Mouse (Mus musculus) forebrain, embryonic 14.5 days (tissue): ENCODE measurements around the gene Dnmt3a. TPM values are rescaled to one million over a fixed set of nuclear protein-coding genes. Genes with fewer than 3 reads are reported as not detected.

Experiments used
- ATAC-seq: fragments of 200-750 bp; cut with Nextera tagmentation; 2 replicates; pipeline ENCODE4 v1.8.0; 2017; ENCODE audit warnings: mild to moderate bottlenecking, moderate library complexity
- DNase-seq: peaks from one replicate; pipeline ENCODE4 v3.0.0-alpha.2; 2015; ENCODE audit warnings: low spot score
- H3K27ac ChIP-seq: fragments of 300-500 bp; sonication (generic); 2 replicates; pipeline ENCODE4 v1.5.1; 2014; ENCODE audit warnings: low read depth, mild to moderate bottlenecking, control low read depth, low read length, moderate library complexity
- H3K27me3 ChIP-seq: fragments of 300-500 bp; sonication (generic); replicated peaks from 2 replicates; pipeline ENCODE4 v1.6.1; 2014; ENCODE audit warnings: low read length, control low read depth, mixed read lengths; ENCODE audit not compliant: control insufficient read depth, insufficient read depth
- H3K36me3 ChIP-seq: fragments of 300-500 bp; sonication (generic); 2 replicates; pipeline ENCODE4 v1.6.1; 2014; ENCODE audit warnings: low read length, control low read depth; ENCODE audit not compliant: control insufficient read depth, insufficient read depth
- H3K4me1 ChIP-seq: fragments of 300-500 bp; sonication (generic); 2 replicates; pipeline ENCODE4 v1.6.1; 2014; ENCODE audit warnings: antibody characterized with exemption, low read length, control low read depth; ENCODE audit not compliant: control insufficient read depth, insufficient read depth
- H3K4me2 ChIP-seq: fragments of 300-500 bp; sonication (generic); 2 replicates; pipeline ENCODE4 v1.6.1; 2014; ENCODE audit warnings: mild to moderate bottlenecking, control low read depth, low read length
- H3K4me3 ChIP-seq: fragments of 300-500 bp; sonication (generic); 2 replicates; pipeline ENCODE4 v1.5.1; 2014; ENCODE audit warnings: low read depth, low read length, control low read depth
- H3K9ac ChIP-seq: fragments of 300-500 bp; sonication (generic); 2 replicates; pipeline ENCODE4 v1.6.1; 2014; ENCODE audit warnings: mild to moderate bottlenecking, low read length, control low read depth, moderate library complexity
- H3K9me3 ChIP-seq: fragments of 300-500 bp; sonication (generic); replicated peaks from 2 replicates; pipeline ENCODE4 v1.6.1; 2016; ENCODE audit warnings: low read length, control low read depth, mixed read lengths; ENCODE audit not compliant: control insufficient read depth
- WGBS: fragments of 180-500 bp; shearing (Covaris S2); extraction: QIAGEN DNeasy Blood & Tissue Kit; methylation state at CpG from one replicate; pipeline ENCODE4 v1.1.7; 2014; 5-methylcytosine and 5-hydroxymethylcytosine counted together
- polyA plus RNA-seq: library from polyadenylated mRNA; unstranded; fragments of >200 nt; fragmentation: Nextera tagmentation; extraction: Ambion mirVana; gene quantifications from 2 replicates; pipeline ENCODE4 v1.2.1, GENCODE M21; 2014

Gene Dnmt3a
- polyA plus RNA-seq, 1 experiment from 2014 or later = 28.0 TPM

DNA sequence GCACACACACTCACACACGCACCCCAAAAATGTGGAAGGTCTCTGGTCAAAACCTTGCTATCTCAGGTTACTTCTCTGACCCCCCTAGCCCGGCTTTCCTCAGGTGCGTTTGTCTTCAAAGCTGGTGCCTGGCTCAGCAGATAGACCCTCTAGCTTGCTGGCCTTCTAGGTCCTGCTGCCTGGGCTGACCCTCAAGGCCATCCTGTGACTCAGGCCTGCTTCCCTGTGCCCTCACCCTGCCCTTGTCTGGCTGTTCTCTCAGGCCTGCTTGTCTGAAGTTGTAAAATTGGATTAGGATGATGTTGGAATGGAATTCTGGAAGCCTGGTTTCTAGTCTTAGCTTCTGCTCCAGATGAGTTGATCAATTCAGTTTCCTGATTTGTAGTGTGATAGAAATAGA is 75.7 kb downstream of the Dnmt3a start:
- ATAC-seq (no peak), DNase-seq (no peak)
- Histone ChIP-seq H3K36me3 (peaks cover 20% of the 10 kb centered on the region; the same call in 1 of the 2 replicates), H3K9me3 (no peaks in the 10 kb centered on the region), H3K27ac (no peak overlapping the region), H3K27me3 (no peaks in the 10 kb centered on the region), H3K4me2 (no peak overlapping the region), H3K9ac (no peak overlapping the region), H3K4me1 (peaks cover 11% of the 10 kb centered on the region), H3K4me3 (no peak overlapping the region)
- WGBS = 93% methylated on average over 3 of the region's 3 CpGs

DNA sequence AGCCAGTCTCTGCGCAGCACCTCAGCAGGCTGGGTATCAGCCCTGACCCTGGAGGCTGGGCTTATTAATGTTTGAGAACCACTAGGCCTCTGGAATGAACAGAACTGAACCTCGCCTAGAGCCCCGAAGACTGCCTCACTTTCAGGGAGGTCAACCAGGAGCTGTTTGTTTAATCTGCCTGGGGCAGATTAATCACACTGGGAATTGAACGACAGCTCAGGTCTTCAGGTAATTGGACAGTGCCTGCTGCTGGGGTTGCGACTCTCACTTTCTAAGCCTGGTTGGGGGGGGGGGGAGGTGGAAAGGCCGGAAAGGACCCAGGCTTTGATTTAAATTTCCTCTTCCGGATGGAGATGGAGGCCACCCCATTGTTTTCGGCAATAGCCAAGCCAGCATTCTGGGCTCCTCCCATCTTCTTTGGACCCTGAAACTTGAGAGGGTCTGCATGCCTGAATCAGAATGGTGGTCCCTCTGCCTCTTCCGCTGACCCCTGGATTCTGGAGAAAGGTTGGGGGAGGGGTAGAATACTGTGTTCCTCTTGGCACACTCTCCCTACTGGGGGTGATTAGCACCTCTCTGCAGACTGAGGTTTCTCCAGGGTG is 79.2 kb downstream of the Dnmt3a start:
- 0 out of 2 replicates have a peak, but pooled peaks cover 8% of the 10 kb centered on the region for H3K36me3 ChIP-seq
- H3K4me1 ChIP-seq = peaks cover 41% of the 10 kb centered on the region
- no peak overlapping the region for H3K4me3 ChIP-seq
- H3K9ac ChIP-seq = no peak overlapping the region
- ATAC-seq (no peak), DNase-seq (no peak)
- H3K27me3 ChIP-seq = no peaks in the 10 kb centered on the region
- WGBS = 18% methylated on average over 9 of the region's 9 CpGs
- no peak overlapping the region for H3K4me2 ChIP-seq
- H3K9me3 ChIP-seq = no peaks in the 10 kb centered on the region
- no peak overlapping the region for H3K27ac ChIP-seq

DNA sequence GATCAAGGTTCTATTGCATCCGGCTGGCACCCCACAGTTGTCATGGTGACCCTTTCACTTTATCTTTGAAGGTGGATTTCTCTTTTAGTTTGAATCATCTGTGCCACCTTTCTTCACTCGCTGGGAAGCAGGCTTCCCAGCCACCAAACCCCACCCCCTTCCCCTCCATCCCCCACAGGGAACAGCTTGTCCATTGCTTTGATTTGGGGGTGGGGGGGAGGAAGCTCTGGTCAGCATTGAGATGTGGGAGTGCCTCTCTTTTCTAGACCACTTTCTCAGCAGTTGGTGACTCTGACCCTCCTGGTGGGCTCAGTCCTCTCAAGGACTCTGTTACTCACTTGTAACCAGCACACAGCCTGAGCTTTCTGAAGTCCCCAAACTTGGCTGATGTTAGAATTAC is 80.8 kb downstream of the Dnmt3a start:
- Histone ChIP-seq H3K36me3 (0 out of 2 replicates have a peak, but pooled peaks cover 7% of the 10 kb centered on the region), H3K9me3 (no peaks in the 10 kb centered on the region), H3K4me1 (peaks cover 48% of the 10 kb centered on the region), H3K9ac (no peak overlapping the region), H3K27ac (peak overlapping the region; percentile 90), H3K4me2 (no peak overlapping the region), H3K27me3 (no peaks in the 10 kb centered on the region), H3K4me3 (no peak overlapping the region)
- WGBS = 49% methylated on average over 2 of the region's 2 CpGs
- DNase-seq (no peak), ATAC-seq (no peak)

DNA sequence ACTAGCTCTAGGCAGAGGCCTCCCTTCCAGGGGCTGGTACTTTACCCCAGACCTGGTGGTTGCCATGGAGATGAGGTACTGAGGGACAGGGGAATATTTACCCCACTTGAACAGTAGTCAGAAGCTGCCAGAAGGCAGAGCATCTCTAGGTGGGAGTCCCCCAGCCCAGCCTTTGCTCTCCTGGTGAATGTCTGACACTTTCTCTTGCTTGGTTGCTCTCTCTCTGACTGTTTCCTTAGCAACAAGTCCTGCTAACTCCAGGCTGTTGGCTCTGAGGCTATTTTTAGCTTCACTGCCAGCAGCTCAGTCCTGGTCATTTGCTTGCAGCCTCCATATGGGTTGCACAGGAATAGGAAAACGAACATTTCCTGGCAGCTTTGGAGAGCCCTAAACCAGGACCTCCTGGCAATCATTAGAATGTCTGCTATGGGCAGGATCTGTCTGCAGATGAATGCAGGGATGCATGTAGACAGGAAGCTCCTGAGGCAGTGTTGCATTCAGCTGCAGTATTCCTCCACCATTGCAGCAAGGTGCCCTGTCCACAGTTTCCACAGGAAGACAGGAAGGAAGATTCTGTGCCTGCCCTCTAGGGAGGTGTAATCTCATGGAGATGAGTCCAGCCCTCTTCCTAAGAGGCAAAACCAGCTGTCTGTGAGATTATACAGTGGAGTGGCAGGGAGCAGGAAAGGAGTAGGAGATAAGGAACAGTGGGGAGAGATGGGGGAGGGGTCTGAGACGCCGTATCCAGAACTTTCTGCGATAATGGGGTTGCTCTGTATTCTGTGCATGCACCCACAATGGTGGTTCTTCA is 81.9 kb downstream of the Dnmt3a start:
- peak overlapping the region; percentile 90 for H3K27ac ChIP-seq
- no peaks in the 10 kb centered on the region for H3K27me3 ChIP-seq
- peak overlapping the region; percentile 18 for H3K4me2 ChIP-seq
- H3K36me3 ChIP-seq = 0 out of 2 replicates have a peak, but pooled peaks cover 7% of the 10 kb centered on the region
- ATAC-seq (peak; percentile 70), DNase-seq (peak; percentile 91)
- peaks cover 50% of the 10 kb centered on the region for H3K4me1 ChIP-seq
- WGBS = 31% methylated on average over 4 of the region's 4 CpGs
- no peak overlapping the region for H3K9ac ChIP-seq
- H3K4me3 ChIP-seq = no peak overlapping the region
- no peaks in the 10 kb centered on the region for H3K9me3 ChIP-seq

DNA sequence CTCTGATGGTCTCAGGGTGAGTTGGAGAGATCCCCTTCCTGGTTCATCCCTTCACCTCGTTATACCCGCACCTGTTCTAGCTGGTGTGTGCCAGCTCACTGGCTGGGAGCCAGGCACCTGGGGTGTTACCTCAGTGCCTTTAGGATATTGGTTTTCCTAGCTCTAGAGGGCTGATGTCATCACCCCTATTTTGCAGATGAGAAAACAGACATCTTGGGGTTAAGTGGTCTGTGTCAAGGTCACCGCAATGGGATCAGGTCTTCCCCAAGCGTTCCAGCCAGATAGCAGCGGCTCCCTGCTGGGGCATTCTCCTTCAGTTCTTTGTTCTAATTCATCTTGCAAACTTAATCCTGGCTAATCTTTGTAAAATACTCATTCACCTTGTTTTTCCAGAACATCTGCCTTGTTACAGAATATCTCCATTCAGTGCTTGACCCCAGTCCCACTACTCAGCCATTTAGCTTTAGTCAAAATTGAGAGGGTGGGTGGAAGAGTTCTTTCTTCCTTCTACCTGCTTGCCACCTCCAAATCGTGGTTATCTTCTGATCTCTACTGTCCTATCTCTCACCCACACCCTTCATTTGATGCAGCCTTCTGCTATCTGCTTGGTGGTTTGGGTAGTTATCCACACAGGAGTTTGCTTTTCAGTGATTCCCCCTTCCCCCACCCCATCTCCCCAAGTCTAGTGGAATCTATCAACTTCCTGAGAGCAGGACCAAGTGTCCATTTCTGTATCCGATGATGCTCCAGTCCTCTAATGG is 84.2 kb downstream of the Dnmt3a start:
- Histone ChIP-seq H3K36me3 (no peaks in the 10 kb centered on the region), H3K4me1 (peaks cover 56% of the 10 kb centered on the region), H3K9ac (no peak overlapping the region), H3K27me3 (no peaks in the 10 kb centered on the region), H3K4me3 (no peak overlapping the region), H3K4me2 (no peak overlapping the region), H3K9me3 (no peaks in the 10 kb centered on the region), H3K27ac (no peak overlapping the region)
- ATAC-seq (no peak), DNase-seq (no peak)
- WGBS = 19% methylated on average over 7 of the region's 7 CpGs

DNA sequence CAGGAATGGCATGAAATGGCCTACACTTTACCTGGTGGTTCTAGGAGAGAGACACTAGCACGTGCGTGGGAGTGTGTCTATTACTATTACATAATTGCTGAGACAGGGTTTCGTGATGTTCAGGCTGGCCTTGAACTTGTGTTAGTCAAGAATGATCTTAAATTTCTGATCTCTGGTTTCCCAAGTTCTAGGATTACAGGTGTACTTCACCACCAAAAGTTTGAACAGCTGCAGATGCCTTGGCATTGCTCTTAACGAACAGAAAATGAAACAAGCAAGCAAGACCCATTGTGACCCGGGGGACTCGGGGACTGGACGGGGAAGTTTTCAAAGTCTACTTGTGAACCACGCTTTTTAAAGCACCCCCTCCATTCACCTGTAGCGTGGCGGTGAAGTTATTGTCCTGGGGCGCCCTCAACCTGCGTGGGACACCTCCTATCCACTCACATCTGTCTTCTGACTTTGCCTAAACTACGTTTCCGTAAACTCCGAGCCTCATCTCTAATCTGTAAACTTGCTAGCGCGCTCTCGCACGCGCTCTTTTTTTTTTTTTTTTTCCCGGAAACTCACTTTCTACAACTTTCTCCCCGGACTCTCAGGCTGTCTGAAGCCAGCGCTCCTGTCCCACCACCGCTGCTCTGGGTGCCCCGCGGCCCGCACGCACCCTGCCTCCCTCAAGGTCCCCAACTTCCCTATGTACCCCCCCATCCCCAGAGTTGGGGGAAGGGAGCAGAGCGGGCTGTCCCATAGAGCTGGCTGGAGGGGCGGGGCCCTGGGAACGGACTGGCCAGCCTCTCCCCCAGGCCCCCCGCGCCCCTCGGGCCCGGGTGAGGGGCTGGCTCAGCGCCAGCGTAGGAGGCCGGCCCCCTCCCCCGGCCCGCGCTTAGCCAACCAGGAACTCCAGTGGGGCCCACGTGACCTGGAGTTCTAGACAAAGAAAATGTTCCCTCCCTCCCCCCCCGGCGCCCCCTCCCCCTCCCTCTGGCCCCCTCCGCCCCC is 85.2 kb downstream of the Dnmt3a start:
- Histone ChIP-seq H3K27ac (peak overlapping the region; percentile 84), H3K4me2 (peak overlapping the region; percentile 56), H3K9me3 (no peaks in the 10 kb centered on the region), H3K9ac (peak overlapping the region; percentile 67), H3K4me1 (peaks cover 53% of the 10 kb centered on the region), H3K4me3 (peak overlapping the region; percentile 40), H3K27me3 (no peaks in the 10 kb centered on the region), H3K36me3 (peaks cover 9% of the 10 kb centered on the region)
- WGBS = 4% methylated on average over 43 of the region's 45 CpGs
- DNase-seq (peak; percentile 91), ATAC-seq (peak; percentile 62)

DNA sequence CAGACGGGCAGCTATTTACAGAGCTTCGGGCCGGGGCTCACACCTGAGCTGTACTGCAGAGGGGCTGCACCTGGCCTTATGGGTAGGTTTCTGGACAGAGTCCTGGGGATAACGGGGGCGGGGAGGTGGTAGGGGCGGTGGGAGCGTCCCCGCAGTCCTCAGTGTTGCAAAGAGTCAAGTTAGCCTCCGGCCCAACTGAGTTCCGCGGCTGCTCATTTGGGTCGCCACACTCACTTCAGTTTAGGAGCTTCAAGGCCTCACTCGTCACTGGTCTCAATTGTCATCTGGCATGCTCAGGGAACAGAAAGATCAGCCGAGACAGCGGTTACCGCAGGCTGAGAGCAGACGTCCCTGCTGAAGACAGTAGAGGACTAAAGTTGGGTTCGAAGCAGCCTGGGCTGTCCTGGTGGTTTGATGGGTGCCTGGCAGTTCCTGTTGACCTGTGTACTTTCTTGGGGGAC is 86.0 kb downstream of the Dnmt3a start:
- peak; percentile 59 for DNase-seq
- WGBS = 0% methylated on average over 17 of the region's 18 CpGs
- Histone ChIP-seq H3K9ac (peak overlapping the region; percentile 67), H3K27ac (peak overlapping the region; percentile 84), H3K4me1 (peaks cover 47% of the 10 kb centered on the region), H3K4me3 (peak overlapping the region; percentile 40), H3K36me3 (peaks cover 17% of the 10 kb centered on the region), H3K4me2 (peak overlapping the region; percentile 56), H3K27me3 (no peaks in the 10 kb centered on the region), H3K9me3 (no peaks in the 10 kb centered on the region)
- peak; percentile 56 for ATAC-seq
